Mouse (Mus musculus) small intestine, adult 2 months (tissue): Measurements from ENCODE around the gene Gpi1. TPM values are rescaled to one million over a fixed set of nuclear protein-coding genes. Genes with fewer than 3 reads are reported as not detected.

Source experiments
- H3K27ac ChIP-seq: fragments of 200-500 bp; 2 replicates; pipeline ENCODE4 v1.5.1; 2012; ENCODE audit warnings: low read depth, low read length, control low read depth, inconsistent platforms; ENCODE audit not compliant: insufficient read depth
- H3K27me3 ChIP-seq: fragments of 200-500 bp; 2 replicates; pipeline ENCODE4 v1.6.1; 2012; ENCODE audit warnings: mild to moderate bottlenecking, moderate library complexity, low read length, inconsistent platforms; ENCODE audit not compliant: control insufficient read depth, insufficient read depth
- H3K36me3 ChIP-seq: fragments of 200-500 bp; 2 replicates; pipeline ENCODE4 v1.6.1; 2012; ENCODE audit warnings: mild to moderate bottlenecking, low read length, control low read depth, inconsistent platforms; ENCODE audit not compliant: control insufficient read depth, insufficient read depth
- H3K4me1 ChIP-seq: fragments of 200-500 bp; 2 replicates; pipeline ENCODE4 v1.6.1; 2012; ENCODE audit warnings: low read length, inconsistent platforms, mixed read lengths; ENCODE audit not compliant: control insufficient read depth, insufficient read depth, insufficient read length
- H3K4me3 ChIP-seq: fragments of 200-500 bp; 2 replicates; pipeline ENCODE4 v1.5.1; 2012; ENCODE audit warnings: low read depth, mild to moderate bottlenecking, control low read depth, inconsistent platforms, low read length, moderate library complexity
- CTCF ChIP-seq: fragments of 200-500 bp; IDR thresholded peaks from 2 replicates; pipeline ENCODE4 v1.5.1; 2012; ENCODE audit warnings: low read depth, mild to moderate bottlenecking, control low read depth, inconsistent platforms, low read length, moderate library complexity, mixed read lengths; ENCODE audit not compliant: insufficient replicate concordance, insufficient read length; ENCODE audit errors: extremely low read depth
- POLR2A ChIP-seq: fragments of 200-500 bp; IDR thresholded peaks from 2 replicates; pipeline ENCODE4 v1.6.1; 2012; ENCODE audit warnings: low read depth, mild to moderate bottlenecking, control low read depth, inconsistent platforms, low read length, moderate library complexity
- WGBS: fragments of 180-500 bp; shearing (Covaris S2); methylation state at CpG from one replicate; pipeline ENCODE4 v1.1.7; 2018; 5-methylcytosine and 5-hydroxymethylcytosine counted together
- polyA plus RNA-seq: library from polyadenylated mRNA; depleted of rRNA; stranded (reverse); fragments of >200 nt; gene quantifications from 2 replicates; pipeline ENCODE4 v1.2.3, GENCODE M21; 2012; rRNA removed

The Gpi1 gene
- polyA plus RNA-seq, 1 experiment: 420 TPM

- H3K4me1 ChIP-seq: no peaks in the 10 kb centered on the region
- TF ChIP-seq POLR2A (no peak), CTCF (no peak)
- H3K27me3 ChIP-seq: no peaks in the 10 kb centered on the region
- peaks cover 33% of the 10 kb centered on the region for H3K36me3 ChIP-seq
- H3K27ac ChIP-seq: no peak overlapping the region
- WGBS: 64% methylated on average over 3 of the region's 3 CpGs
- H3K4me3 ChIP-seq: no peak overlapping the region
Observed at GRCm38 (mm10) chr7:34165999-34166398, 64.1 kb downstream of the Gpi1 start.

GRCm38 (mm10) chr7:34164671-34165070 is 65.5 kb downstream of the Gpi1 start:
- H3K4me1 ChIP-seq: no peaks in the 10 kb centered on the region
- TF ChIP-seq POLR2A (no peak), CTCF (no peak)
- H3K27me3 ChIP-seq: no peaks in the 10 kb centered on the region
- 88% methylated on average over 7 of the region's 7 CpGs for WGBS
- no peak overlapping the region for H3K4me3 ChIP-seq
- H3K27ac ChIP-seq: no peak overlapping the region
- peaks cover 43% of the 10 kb centered on the region for H3K36me3 ChIP-seq

GRCm38 (mm10) chr7:34159167-34159566 is 71.0 kb downstream of the Gpi1 start:
- TF ChIP-seq CTCF: no peak
- TF ChIP-seq POLR2A: no peak
- Histone ChIP-seq H3K27ac (no peak overlapping the region), H3K4me1 (no peaks in the 10 kb centered on the region), H3K27me3 (no peaks in the 10 kb centered on the region), H3K36me3 (peaks cover 72% of the 10 kb centered on the region), H3K4me3 (no peak overlapping the region)
- 88% methylated on average over 3 of the region's 3 CpGs for WGBS

GRCm38 (mm10) chr7:34157994-34158393 is 72.1 kb downstream of the Gpi1 start:
- Histone ChIP-seq H3K36me3 (peaks cover 74% of the 10 kb centered on the region), H3K27me3 (no peaks in the 10 kb centered on the region), H3K4me3 (no peak overlapping the region), H3K27ac (no peak overlapping the region), H3K4me1 (no peaks in the 10 kb centered on the region)
- no peak for TF ChIP-seq CTCF
- TF ChIP-seq POLR2A: no peak
- 82% methylated on average over 3 of the region's 3 CpGs for WGBS

Other genes with a start within 250 kb of the Gpi1 start
- gene Scgb2b27, start 216.4 kb downstream of the Gpi1 start, polyA plus RNA-seq: not detected in 2 replicates
- gene Scgb1b27, start 208.9 kb downstream of the Gpi1 start, polyA plus RNA-seq: not detected in 2 replicates
- not detected in 2 replicates for gene Scgb1b30, start 134.9 kb downstream of the Gpi1 start, polyA plus RNA-seq
- gene Wtip, start 97.1 kb downstream of the Gpi1 start, polyA plus RNA-seq: 10.6 and 12.7 TPM in 2 replicates
- gene Uba2, start 60.7 kb downstream of the Gpi1 start, polyA plus RNA-seq: 6.6 and 13.2 TPM in 2 replicates
- 13.7 and 15.2 TPM in 2 replicates for gene Pdcd2l, start 33.7 kb downstream of the Gpi1 start, polyA plus RNA-seq
- gene Gm6096, start 20.7 kb upstream of the Gpi1 start, polyA plus RNA-seq: not detected in 2 replicates
- gene 4931406P16Rik, start 83.2 kb upstream of the Gpi1 start, polyA plus RNA-seq: 7.5 and 15.8 TPM in 2 replicates
- gene Lsm14a, start 163.0 kb upstream of the Gpi1 start, polyA plus RNA-seq: 11.4 and 25.3 TPM in 2 replicates